Mouse (Mus musculus): ENCODE results near the gene Comp. TPM values are rescaled to one million over a fixed set of nuclear protein-coding genes. Genes with fewer than 3 reads are reported as not detected.
A peak's percentile ranks its signal among the peaks of the same experiment; 100 is the strongest.

Comp gene
- polyA plus RNA-seq, 1 experiment from 2014 or later = not detected

DNA sequence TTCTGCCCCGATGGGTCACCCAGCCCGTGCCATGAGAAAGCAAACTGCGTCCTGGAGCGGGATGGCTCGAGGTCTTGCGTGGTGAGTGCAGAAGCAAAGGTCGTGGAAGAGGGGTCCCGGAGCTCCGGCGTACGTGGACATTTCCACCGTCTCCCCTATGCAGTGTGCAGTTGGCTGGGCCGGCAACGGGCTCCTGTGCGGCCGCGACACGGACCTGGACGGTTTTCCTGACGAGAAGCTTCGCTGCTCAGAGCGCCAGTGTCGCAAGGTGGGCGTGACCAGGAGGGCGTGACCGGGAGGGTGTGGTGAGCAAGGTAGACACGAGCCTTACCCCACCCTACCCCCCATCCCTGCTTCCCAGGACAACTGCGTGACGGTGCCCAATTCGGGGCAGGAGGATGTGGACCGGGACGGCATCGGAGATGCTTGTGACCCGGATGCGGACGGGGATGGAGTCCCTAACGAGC is 3.0 kb downstream of the Comp start:
- no peak for ATAC-seq
- Histone ChIP-seq H3K27me3 (replicated peaks; ENCODE audit: control insufficient read depth, insufficient read depth, low read length) (peaks cover 70% of the 10 kb centered on the region), H3K9me3 (replicated peaks; ENCODE audit: control insufficient read depth, low read length) (no peaks in the 10 kb centered on the region), H3K4me3 (ENCODE audit: low read depth, low read length) (0 out of 2 replicates have a peak overlapping the region, but pooled peaks have one; percentile 5), H3K4me1 (ENCODE audit: control insufficient read depth, insufficient read depth, low read length) (peaks cover 5% of the 10 kb centered on the region; the same call in 1 of the 2 replicates), H3K36me3 (ENCODE audit: control insufficient read depth, insufficient read depth, low read length) (no peaks in the 10 kb centered on the region), H3K9ac (ENCODE audit: low read length) (no peak overlapping the region), H3K27ac (ENCODE audit: low read depth, low read length) (no peak overlapping the region), H3K4me2 (ENCODE audit: low read length) (no peak overlapping the region)
- WGBS = 3% methylated on average over 37 of the region's 37 CpGs
- no peak for DNase-seq (ENCODE audit: low spot score)

- Histone ChIP-seq H3K27me3 (replicated peaks; ENCODE audit: control insufficient read depth, insufficient read depth, low read length) (peaks cover 66% of the 10 kb centered on the region), H3K27ac (ENCODE audit: low read depth, low read length) (no peak overlapping the region), H3K9me3 (replicated peaks; ENCODE audit: control insufficient read depth, low read length) (no peaks in the 10 kb centered on the region), H3K4me3 (ENCODE audit: low read depth, low read length) (no peak overlapping the region), H3K36me3 (ENCODE audit: control insufficient read depth, insufficient read depth, low read length) (no peaks in the 10 kb centered on the region), H3K4me1 (ENCODE audit: control insufficient read depth, insufficient read depth, low read length) (peaks cover 5% of the 10 kb centered on the region; the same call in 1 of the 2 replicates), H3K4me2 (ENCODE audit: low read length) (no peak overlapping the region), H3K9ac (ENCODE audit: low read length) (no peak overlapping the region)
- WGBS = 13% methylated on average over 15 of the region's 15 CpGs
- ATAC-seq (no peak), DNase-seq (ENCODE audit: low spot score) (no peak)
Observed at GRCm38 (mm10) chr8:70377049-70377448, 3.7 kb downstream of the Comp start.

DNA sequence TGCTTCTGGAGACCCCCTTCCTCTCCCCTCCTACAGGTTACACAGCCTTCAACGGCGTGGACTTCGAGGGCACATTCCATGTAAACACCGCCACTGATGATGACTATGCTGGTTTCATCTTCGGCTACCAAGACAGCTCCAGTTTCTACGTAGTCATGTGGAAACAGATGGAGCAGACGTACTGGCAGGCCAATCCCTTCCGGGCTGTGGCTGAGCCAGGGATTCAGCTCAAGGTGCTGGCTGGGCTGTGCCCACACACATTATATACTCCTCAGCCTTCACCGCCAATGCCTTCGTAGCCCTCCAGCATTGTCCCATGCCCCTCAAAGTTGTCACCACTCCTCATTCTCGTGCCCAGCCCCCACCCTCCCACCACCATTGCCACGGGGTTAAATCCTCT is 6.7 kb downstream of the Comp start:
- 0 out of 2 replicates have a peak, but pooled peaks cover 1% of the 10 kb centered on the region for H3K36me3 ChIP-seq (ENCODE audit: control insufficient read depth, insufficient read depth, low read length)
- H3K27me3 ChIP-seq (replicated peaks; ENCODE audit: control insufficient read depth, insufficient read depth, low read length) = peaks cover 36% of the 10 kb centered on the region
- H3K27ac ChIP-seq (ENCODE audit: low read depth, low read length) = no peak overlapping the region
- WGBS = 81% methylated on average over 12 of the region's 12 CpGs
- H3K4me2 ChIP-seq (ENCODE audit: low read length) = no peak overlapping the region
- DNase-seq (ENCODE audit: low spot score) = no peak
- H3K9ac ChIP-seq (ENCODE audit: low read length) = no peak overlapping the region
- H3K4me3 ChIP-seq (ENCODE audit: low read depth, low read length) = no peak overlapping the region
- no peaks in the 10 kb centered on the region for H3K9me3 ChIP-seq (replicated peaks; ENCODE audit: control insufficient read depth, low read length)
- no peak for ATAC-seq
- H3K4me1 ChIP-seq (ENCODE audit: control insufficient read depth, insufficient read depth, low read length) = no peaks in the 10 kb centered on the region

- Histone ChIP-seq H3K4me3 (ENCODE audit: low read depth, low read length) (no peak overlapping the region), H3K27me3 (replicated peaks; ENCODE audit: control insufficient read depth, insufficient read depth, low read length) (peaks cover 4% of the 10 kb centered on the region), H3K9ac (ENCODE audit: low read length) (no peak overlapping the region), H3K4me2 (ENCODE audit: low read length) (no peak overlapping the region), H3K27ac (ENCODE audit: low read depth, low read length) (no peak overlapping the region), H3K4me1 (ENCODE audit: control insufficient read depth, insufficient read depth, low read length) (no peaks in the 10 kb centered on the region), H3K9me3 (replicated peaks; ENCODE audit: control insufficient read depth, low read length) (no peaks in the 10 kb centered on the region), H3K36me3 (ENCODE audit: control insufficient read depth, insufficient read depth, low read length) (peaks cover 28% of the 10 kb centered on the region)
- DNase-seq (ENCODE audit: low spot score) = peak; percentile 69
- WGBS = 54% methylated on average over 3 of the region's 3 CpGs
- ATAC-seq = peak; percentile 56; the same call in 1 of the 2 replicates
Observed at GRCm38 (mm10) chr8:70383287-70383686, 9.9 kb downstream of the Comp start.

- peaks cover 43% of the 10 kb centered on the region for H3K36me3 ChIP-seq (ENCODE audit: control insufficient read depth, insufficient read depth, low read length)
- H3K27ac ChIP-seq (ENCODE audit: low read depth, low read length) = 0 out of 2 replicates have a peak overlapping the region, but pooled peaks have one; percentile 2
- H3K9ac ChIP-seq (ENCODE audit: low read length) = no peak overlapping the region
- ATAC-seq (no peak), DNase-seq (ENCODE audit: low spot score) (no peak)
- no peak overlapping the region for H3K4me2 ChIP-seq (ENCODE audit: low read length)
- no peak overlapping the region for H3K4me3 ChIP-seq (ENCODE audit: low read depth, low read length)
- no peaks in the 10 kb centered on the region for H3K4me1 ChIP-seq (ENCODE audit: control insufficient read depth, insufficient read depth, low read length)
- H3K9me3 ChIP-seq (replicated peaks; ENCODE audit: control insufficient read depth, low read length) = no peaks in the 10 kb centered on the region
- WGBS = 92% methylated on average over 2 of the region's 2 CpGs
- H3K27me3 ChIP-seq (replicated peaks; ENCODE audit: control insufficient read depth, insufficient read depth, low read length) = no peaks in the 10 kb centered on the region
Observed at GRCm38 (mm10) chr8:70389678-70390077, 16.3 kb downstream of the Comp start.

GRCm38 (mm10) chr8:70393087-70393486 is 19.7 kb downstream of the Comp start:
- no peaks in the 10 kb centered on the region for H3K27me3 ChIP-seq (replicated peaks; ENCODE audit: control insufficient read depth, insufficient read depth, low read length)
- no peak overlapping the region for H3K4me3 ChIP-seq (ENCODE audit: low read depth, low read length)
- no peaks in the 10 kb centered on the region for H3K9me3 ChIP-seq (replicated peaks; ENCODE audit: control insufficient read depth, low read length)
- no peaks in the 10 kb centered on the region for H3K4me1 ChIP-seq (ENCODE audit: control insufficient read depth, insufficient read depth, low read length)
- DNase-seq (ENCODE audit: low spot score) (no peak), ATAC-seq (no peak)
- WGBS = 76% methylated on average over 5 of the region's 5 CpGs
- no peak overlapping the region for H3K4me2 ChIP-seq (ENCODE audit: low read length)
- no peak overlapping the region for H3K9ac ChIP-seq (ENCODE audit: low read length)
- H3K36me3 ChIP-seq (ENCODE audit: control insufficient read depth, insufficient read depth, low read length) = peaks cover 16% of the 10 kb centered on the region
- no peak overlapping the region for H3K27ac ChIP-seq (ENCODE audit: low read depth, low read length)

DNA sequence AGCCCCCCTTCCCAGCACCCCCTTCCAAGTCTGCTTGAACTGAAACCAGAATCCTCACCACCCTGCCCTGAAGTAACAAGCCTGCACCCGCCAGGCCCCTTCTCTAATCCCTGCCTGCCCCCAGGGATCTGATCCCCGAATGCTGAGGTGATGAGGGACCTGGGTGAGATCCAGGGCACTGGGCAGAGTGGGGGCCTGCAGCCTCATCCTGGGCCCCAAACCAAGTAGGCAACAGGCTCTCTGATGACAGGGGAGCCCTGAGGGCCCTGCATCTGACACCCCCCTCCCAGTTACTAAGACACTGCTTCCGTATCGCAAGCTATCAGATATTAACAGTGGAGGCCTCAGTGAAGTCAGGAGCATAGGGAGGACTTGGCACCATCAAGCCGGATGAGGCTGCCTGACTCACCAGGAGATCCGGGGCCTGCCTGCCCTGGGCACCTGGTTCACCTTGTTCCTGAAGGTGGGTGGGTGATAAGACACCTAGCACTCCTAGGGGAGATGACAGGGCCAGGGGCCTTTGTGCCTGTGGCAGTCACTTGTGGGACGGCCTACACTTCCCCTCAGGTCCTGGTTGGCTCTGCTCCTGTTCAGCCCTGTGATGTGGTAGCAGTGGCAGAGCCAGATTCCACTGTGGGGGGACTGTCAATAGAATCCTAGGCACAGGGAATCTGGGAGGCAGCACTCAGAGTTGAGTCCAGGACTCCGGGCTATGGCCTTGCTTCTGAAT is 21.1 kb downstream of the Comp start:
- Histone ChIP-seq H3K4me2 (ENCODE audit: low read length) (no peak overlapping the region), H3K4me1 (ENCODE audit: control insufficient read depth, insufficient read depth, low read length) (no peaks in the 10 kb centered on the region), H3K27me3 (replicated peaks; ENCODE audit: control insufficient read depth, insufficient read depth, low read length) (no peaks in the 10 kb centered on the region), H3K36me3 (ENCODE audit: control insufficient read depth, insufficient read depth, low read length) (peaks cover 16% of the 10 kb centered on the region), H3K4me3 (ENCODE audit: low read depth, low read length) (no peak overlapping the region), H3K9me3 (replicated peaks; ENCODE audit: control insufficient read depth, low read length) (no peaks in the 10 kb centered on the region), H3K9ac (ENCODE audit: low read length) (no peak overlapping the region), H3K27ac (ENCODE audit: low read depth, low read length) (no peak overlapping the region)
- no peak for ATAC-seq
- no peak for DNase-seq (ENCODE audit: low spot score)
- WGBS = 85% methylated on average over 8 of the region's 8 CpGs

DNA sequence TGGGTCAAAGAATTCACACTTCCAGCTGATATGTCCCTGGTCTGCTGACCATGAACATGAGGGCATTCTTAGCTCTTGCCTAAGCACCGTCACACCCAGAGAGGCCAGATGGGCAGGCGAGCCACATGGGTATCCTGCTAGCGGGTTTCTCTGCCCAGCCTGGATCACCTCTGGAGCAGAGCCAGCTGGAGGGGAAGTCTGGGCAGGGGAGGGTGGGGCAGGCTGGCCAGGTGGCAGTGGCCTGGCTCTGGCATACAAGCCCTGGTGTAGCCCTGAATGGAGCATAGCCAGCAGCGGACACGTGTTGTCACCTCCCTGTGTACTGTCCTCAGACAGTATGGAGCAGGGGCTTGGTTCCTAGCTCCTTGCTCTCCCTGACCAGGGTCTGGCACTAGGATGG is 22.3 kb downstream of the Comp start:
- Histone ChIP-seq H3K4me2 (ENCODE audit: low read length) (no peak overlapping the region), H3K27ac (ENCODE audit: low read depth, low read length) (no peak overlapping the region), H3K27me3 (replicated peaks; ENCODE audit: control insufficient read depth, insufficient read depth, low read length) (no peaks in the 10 kb centered on the region), H3K4me3 (ENCODE audit: low read depth, low read length) (no peak overlapping the region), H3K9me3 (replicated peaks; ENCODE audit: control insufficient read depth, low read length) (no peaks in the 10 kb centered on the region), H3K4me1 (ENCODE audit: control insufficient read depth, insufficient read depth, low read length) (no peaks in the 10 kb centered on the region), H3K9ac (ENCODE audit: low read length) (no peak overlapping the region), H3K36me3 (ENCODE audit: control insufficient read depth, insufficient read depth, low read length) (peaks cover 20% of the 10 kb centered on the region)
- 70% methylated on average over 5 of the region's 5 CpGs for WGBS
- ATAC-seq = no peak
- DNase-seq (ENCODE audit: low spot score) = no peak

GRCm38 (mm10) chr8:70396184-70396583 is 22.8 kb downstream of the Comp start:
- no peak overlapping the region for H3K4me3 ChIP-seq (ENCODE audit: low read depth, low read length)
- H3K36me3 ChIP-seq (ENCODE audit: control insufficient read depth, insufficient read depth, low read length) = peaks cover 16% of the 10 kb centered on the region
- ATAC-seq (no peak), DNase-seq (ENCODE audit: low spot score) (no peak)
- WGBS = 80% methylated on average over 5 of the region's 5 CpGs
- H3K27me3 ChIP-seq (replicated peaks; ENCODE audit: control insufficient read depth, insufficient read depth, low read length) = no peaks in the 10 kb centered on the region
- H3K27ac ChIP-seq (ENCODE audit: low read depth, low read length) = no peak overlapping the region
- no peak overlapping the region for H3K4me2 ChIP-seq (ENCODE audit: low read length)
- H3K9me3 ChIP-seq (replicated peaks; ENCODE audit: control insufficient read depth, low read length) = no peaks in the 10 kb centered on the region
- H3K4me1 ChIP-seq (ENCODE audit: control insufficient read depth, insufficient read depth, low read length) = no peaks in the 10 kb centered on the region
- H3K9ac ChIP-seq (ENCODE audit: low read length) = no peak overlapping the region

Measured in forebrain, embryonic 14.5 days (tissue).